Comparison of ENCODE assay signal across 19 mouse cellular contexts in the genomic region with DNA sequence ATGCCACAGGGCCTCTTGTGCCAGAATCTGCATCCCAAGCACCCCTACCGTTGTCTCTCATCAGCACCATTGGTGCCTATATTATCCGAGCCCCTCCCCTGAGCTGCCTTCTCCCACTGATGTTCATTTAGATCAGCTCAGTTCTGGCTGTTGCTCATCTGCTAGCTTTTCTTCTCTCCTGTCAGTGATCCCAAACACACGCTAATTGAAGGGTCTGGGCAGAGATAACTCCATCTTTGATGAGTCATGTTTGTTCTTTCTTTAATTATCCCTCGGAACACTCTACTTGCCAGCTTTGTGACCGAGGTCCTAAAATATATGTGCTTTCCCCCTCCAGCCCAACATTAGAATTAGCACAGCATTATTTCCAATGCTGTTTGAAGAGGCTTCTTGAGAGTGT. TPM values are rescaled to one million over a fixed set of nuclear protein-coding genes. Genes with fewer than 3 reads are reported as not detected.
"Had no signal": no experiment of that assay in that cellular context is flagged by ENCODE, and none has a peak within 500 bp of the region (broad histone marks: within the 10 kb centered on the region; RNA-seq: fewer than 3 reads in every experiment).

No protein-coding gene starts in this region.

- DNase-seq: kidney, adult 2 months; kidney, postnatal 25 days; layer of hippocampus, adult 9-11 months; liver, embryonic 13.5 days; lung, embryonic 14.5 days; retina, postnatal 1 day; right cerebral cortex, postnatal 25 days; thymus, adult 2 months; thymus, postnatal 14 days had no signal

- H3K36me3 ChIP-seq: liver, embryonic 13.5 days; midbrain, embryonic 12.5 days; midbrain, embryonic 15.5 days; neural tube, embryonic 12.5 days; neural tube, embryonic 15.5 days had no signal

- ATAC-seq: intestine, postnatal 0 days; lung, postnatal 0 days; midbrain, embryonic 15.5 days had no signal

- H3K9ac ChIP-seq: liver, embryonic 13.5 days; lung, embryonic 14.5 days; midbrain, embryonic 12.5 days; midbrain, embryonic 15.5 days; neural tube, embryonic 12.5 days; neural tube, embryonic 15.5 days had no signal

- H3K9me3 ChIP-seq: liver, embryonic 13.5 days; midbrain, embryonic 12.5 days; midbrain, embryonic 15.5 days; neural tube, embryonic 12.5 days; neural tube, embryonic 15.5 days had no signal

- H3K27ac ChIP-seq: kidney, postnatal 0 days; layer of hippocampus, adult 2 months; liver, embryonic 13.5 days; macrophage; midbrain, embryonic 12.5 days; midbrain, embryonic 15.5 days; neural tube, embryonic 12.5 days; neural tube, embryonic 15.5 days; stomach, postnatal 0 days had no signal

- H3K4me3 ChIP-seq: layer of hippocampus, adult 2 months; liver, embryonic 13.5 days; midbrain, embryonic 12.5 days; midbrain, embryonic 15.5 days; neural tube, embryonic 12.5 days; neural tube, embryonic 15.5 days had no signal

- H3K4me2 ChIP-seq: liver, embryonic 13.5 days; lung, embryonic 14.5 days; midbrain, embryonic 12.5 days; midbrain, embryonic 15.5 days; neural tube, embryonic 12.5 days; neural tube, embryonic 15.5 days had no signal

RNA-seq across cellular contexts. Expression of a gene that starts 4.8 kb away (rescaled TPM):
- polyA plus RNA-seq: midbrain, embryonic 12.5 days had no signal
